Mouse (Mus musculus): ENCODE data around the gene Galm. TPM values are rescaled to one million over a fixed set of nuclear protein-coding genes. Genes with fewer than 3 reads are reported as not detected.

Gene Galm
- polyA plus RNA-seq, 1 experiment from 2014 or later, result 47.0 TPM

DNA sequence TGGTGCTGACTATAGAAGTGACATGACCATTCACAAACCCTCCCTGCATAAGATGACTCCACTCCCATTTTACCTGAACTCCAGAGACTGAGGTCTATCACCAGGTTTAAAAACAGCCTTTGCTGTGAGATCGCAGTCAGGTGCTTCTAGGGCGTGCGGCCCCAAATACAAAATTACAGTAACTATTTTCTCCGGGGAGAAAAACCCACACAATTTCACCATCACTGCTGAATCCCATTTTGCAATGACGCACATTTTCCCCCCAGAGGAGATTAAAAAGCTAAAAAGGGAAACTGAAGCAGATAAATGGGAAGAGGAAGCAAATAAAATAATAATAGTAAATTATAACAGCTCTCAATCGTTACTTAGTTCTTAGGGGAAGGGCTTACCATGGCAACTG, 27.4 kb upstream of the Galm start:
- no peak overlapping the region for H3K4me2 ChIP-seq (ENCODE audit: low read depth, low read length)
- WGBS (ENCODE audit: insufficient replicate concordance), result 61% methylated on average over 6 of the region's 6 CpGs

DNA sequence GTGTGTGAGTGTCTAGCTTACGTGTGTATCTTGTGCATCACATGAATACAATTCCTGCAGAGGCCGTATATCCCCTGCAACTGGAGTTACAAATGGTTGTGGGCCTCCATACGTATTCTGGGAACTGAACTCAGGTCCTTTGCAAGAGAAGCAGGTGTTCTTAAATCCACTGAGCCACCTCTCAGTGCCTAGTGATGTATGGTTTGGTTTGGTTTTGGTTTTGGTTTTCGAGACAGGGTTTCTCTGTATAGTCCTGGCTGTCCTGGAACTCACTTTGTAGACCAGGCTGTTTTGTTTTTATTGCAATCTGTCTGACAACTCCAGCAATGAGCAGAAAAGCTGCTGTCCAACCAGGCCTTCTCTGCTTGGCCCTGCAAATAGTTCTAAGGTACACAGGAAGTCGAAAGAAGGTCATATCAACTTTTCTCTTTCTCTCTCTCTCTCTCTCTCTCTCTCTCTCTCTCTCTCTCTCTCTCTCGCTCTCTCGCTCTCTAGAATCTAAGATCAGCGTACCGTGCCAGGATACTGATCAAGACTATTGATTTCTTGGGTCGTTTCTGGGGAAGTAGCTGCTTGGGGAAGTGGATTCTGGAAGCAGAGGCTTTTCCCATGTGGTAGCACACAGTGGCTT, 21.8 kb upstream of the Galm start:
- no peaks in the 10 kb centered on the region for H3K4me1 ChIP-seq (ENCODE audit: insufficient read depth)
- TF ChIP-seq CTCF (IDR thresholded peaks at IDR 0.05; ENCODE audit: low read depth), result no peak
- H3K4me3 ChIP-seq (ENCODE audit: low read depth, low read length), result no peak overlapping the region
- no peak overlapping the region for H3K27ac ChIP-seq (ENCODE audit: low read depth)
- 71% methylated on average over 10 of the region's 10 CpGs for WGBS (ENCODE audit: insufficient replicate concordance)
- no peak overlapping the region for H3K4me2 ChIP-seq (ENCODE audit: low read depth, low read length)
- H3K36me3 ChIP-seq (replicated peaks; ENCODE audit: insufficient read depth, low read length), result no peaks in the 10 kb centered on the region
- no peaks in the 10 kb centered on the region for H3K27me3 ChIP-seq (ENCODE audit: insufficient read depth, low read length)
- ATAC-seq (no peak), DNase-seq (no peak)
- no peaks in the 10 kb centered on the region for H3K9me3 ChIP-seq (ENCODE audit: low read length)
- no peak overlapping the region for H3K9ac ChIP-seq (replicated peaks)

More for the DNA sequence above, 27.4 kb upstream of the Galm start:
- Histone ChIP-seq H3K27ac (ENCODE audit: low read depth) (no peak overlapping the region), H3K4me1 (ENCODE audit: insufficient read depth) (peaks cover 6% of the 10 kb centered on the region; the same call in 1 of the 2 replicates), H3K9me3 (ENCODE audit: low read length) (no peaks in the 10 kb centered on the region), H3K36me3 (replicated peaks; ENCODE audit: insufficient read depth, low read length) (no peaks in the 10 kb centered on the region), H3K4me3 (ENCODE audit: low read depth, low read length) (no peak overlapping the region), H3K9ac (replicated peaks) (no peak overlapping the region), H3K27me3 (ENCODE audit: insufficient read depth, low read length) (no peaks in the 10 kb centered on the region)
- ATAC-seq (no peak), DNase-seq (no peak)
- no peak for TF ChIP-seq EP300 (IDR thresholded peaks at IDR 0.05; ENCODE audit: low read depth)
- no peak for TF ChIP-seq CTCF (IDR thresholded peaks at IDR 0.05; ENCODE audit: low read depth)

DNA sequence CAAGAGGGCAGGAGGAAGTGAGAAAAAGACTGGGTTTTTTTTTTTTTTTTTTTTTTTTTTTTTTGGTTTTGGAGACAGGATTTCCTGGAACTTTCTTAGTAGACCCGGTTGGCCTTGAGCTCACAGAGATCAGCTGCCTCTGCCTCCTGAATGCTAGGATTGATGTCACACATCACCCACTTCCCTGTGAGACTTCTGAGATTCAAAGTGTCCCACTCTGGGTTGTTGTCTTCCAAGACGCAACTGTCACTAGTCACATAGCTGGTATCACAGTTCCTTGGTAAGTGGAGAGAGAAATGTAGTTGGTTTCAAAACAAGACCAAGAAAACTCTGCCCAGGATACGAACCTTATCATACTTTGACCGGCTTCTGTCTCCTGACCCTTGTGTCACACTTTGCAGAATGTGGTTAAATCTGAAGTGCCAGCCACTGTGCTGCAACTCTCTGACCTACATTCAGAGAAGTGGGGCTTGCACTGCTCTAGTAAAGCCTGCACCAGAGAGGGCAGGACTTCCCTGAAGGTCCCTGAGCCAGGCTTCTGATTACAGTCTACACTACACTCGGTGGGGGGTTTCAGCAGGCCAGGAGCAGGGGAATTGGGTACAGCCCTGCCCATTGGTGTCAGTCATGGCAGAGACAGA, 14.5 kb upstream of the Galm start:
- no peak overlapping the region for H3K9ac ChIP-seq (replicated peaks)
- peak overlapping the region; percentile 45; the same call in 1 of the 2 replicates for H3K27ac ChIP-seq (ENCODE audit: low read depth)
- 33% methylated on average over 5 of the region's 5 CpGs for WGBS (ENCODE audit: insufficient replicate concordance)
- H3K36me3 ChIP-seq (replicated peaks; ENCODE audit: insufficient read depth, low read length), result no peaks in the 10 kb centered on the region
- TF ChIP-seq EP300 (IDR thresholded peaks at IDR 0.05; ENCODE audit: low read depth), result no peak
- TF ChIP-seq CTCF (IDR thresholded peaks at IDR 0.05; ENCODE audit: low read depth), result no peak
- H3K4me2 ChIP-seq (ENCODE audit: low read depth, low read length), result no peak overlapping the region
- no peak overlapping the region for H3K4me3 ChIP-seq (ENCODE audit: low read depth, low read length)
- H3K27me3 ChIP-seq (ENCODE audit: insufficient read depth, low read length), result no peaks in the 10 kb centered on the region
- ATAC-seq (peak; percentile 49; the same call in 1 of the 2 replicates), DNase-seq (no peak)
- no peaks in the 10 kb centered on the region for H3K4me1 ChIP-seq (ENCODE audit: insufficient read depth)
- H3K9me3 ChIP-seq (ENCODE audit: low read length), result no peaks in the 10 kb centered on the region

DNA sequence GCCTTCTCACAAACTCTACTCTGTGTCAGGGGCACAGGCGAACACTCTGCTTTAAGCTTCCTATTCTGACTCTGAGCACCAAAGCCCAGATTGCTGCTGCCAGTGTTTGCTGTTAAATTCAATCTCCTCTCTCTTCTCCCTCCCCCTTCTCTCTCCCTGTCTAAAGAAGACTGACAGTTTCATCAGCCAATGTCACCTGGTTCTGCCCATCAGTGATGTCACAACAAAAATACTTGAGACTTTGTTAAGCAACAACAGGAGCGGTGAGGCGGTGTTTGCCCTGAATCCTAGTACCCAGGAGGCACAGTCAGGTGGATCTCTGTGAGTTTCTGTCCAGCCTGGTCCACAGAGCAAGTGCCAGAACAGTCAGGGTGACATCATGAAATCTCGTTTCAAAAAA, 13.8 kb upstream of the Galm start:
- WGBS (ENCODE audit: insufficient replicate concordance), result 82% methylated on average over 4 of the region's 4 CpGs
- no peak overlapping the region for H3K9ac ChIP-seq (replicated peaks)
- no peaks in the 10 kb centered on the region for H3K36me3 ChIP-seq (replicated peaks; ENCODE audit: insufficient read depth, low read length)
- no peak overlapping the region for H3K4me3 ChIP-seq (ENCODE audit: low read depth, low read length)
- no peaks in the 10 kb centered on the region for H3K4me1 ChIP-seq (ENCODE audit: insufficient read depth)
- DNase-seq, result no peak
- no peaks in the 10 kb centered on the region for H3K27me3 ChIP-seq (ENCODE audit: insufficient read depth, low read length)
- H3K4me2 ChIP-seq (ENCODE audit: low read depth, low read length), result no peak overlapping the region
- TF ChIP-seq CTCF (IDR thresholded peaks at IDR 0.05; ENCODE audit: low read depth), result no peak
- TF ChIP-seq EP300 (IDR thresholded peaks at IDR 0.05; ENCODE audit: low read depth), result no peak
- peak overlapping the region; percentile 45 for H3K27ac ChIP-seq (ENCODE audit: low read depth)
- peak; percentile 40 for ATAC-seq
- no peaks in the 10 kb centered on the region for H3K9me3 ChIP-seq (ENCODE audit: low read length)

DNA sequence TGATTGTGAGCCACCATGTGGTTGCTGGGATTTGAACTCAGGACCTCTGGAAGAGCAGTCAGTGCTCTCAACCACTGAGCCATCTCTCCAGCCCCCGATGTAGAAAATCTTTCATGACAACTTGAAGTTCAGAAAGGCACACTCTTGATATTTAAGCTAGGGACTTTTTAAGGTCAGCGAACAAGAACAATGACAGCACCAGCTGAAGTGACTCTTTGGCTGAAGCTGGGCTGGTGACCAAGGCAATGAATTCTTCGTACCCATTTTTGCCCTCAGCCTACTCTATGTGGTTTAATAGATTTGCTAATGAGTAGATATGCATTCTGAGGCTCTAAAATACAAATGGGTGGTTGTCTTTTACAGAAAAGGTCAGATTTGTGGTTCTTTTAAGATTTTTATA, 6.9 kb upstream of the Galm start:
- TF ChIP-seq CTCF (IDR thresholded peaks at IDR 0.05; ENCODE audit: low read depth) (no peak), EP300 (IDR thresholded peaks at IDR 0.05; ENCODE audit: low read depth) (no peak)
- Histone ChIP-seq H3K27ac (ENCODE audit: low read depth) (no peak overlapping the region), H3K4me1 (ENCODE audit: insufficient read depth) (no peaks in the 10 kb centered on the region), H3K9me3 (ENCODE audit: low read length) (no peaks in the 10 kb centered on the region), H3K4me2 (ENCODE audit: low read depth, low read length) (no peak overlapping the region), H3K9ac (replicated peaks) (no peak overlapping the region), H3K27me3 (ENCODE audit: insufficient read depth, low read length) (no peaks in the 10 kb centered on the region), H3K36me3 (replicated peaks; ENCODE audit: insufficient read depth, low read length) (no peaks in the 10 kb centered on the region), H3K4me3 (ENCODE audit: low read depth, low read length) (no peak overlapping the region)
- ATAC-seq (no peak), DNase-seq (no peak)
- WGBS (ENCODE audit: insufficient replicate concordance), result 81% methylated on average over 3 of the region's 3 CpGs

DNA sequence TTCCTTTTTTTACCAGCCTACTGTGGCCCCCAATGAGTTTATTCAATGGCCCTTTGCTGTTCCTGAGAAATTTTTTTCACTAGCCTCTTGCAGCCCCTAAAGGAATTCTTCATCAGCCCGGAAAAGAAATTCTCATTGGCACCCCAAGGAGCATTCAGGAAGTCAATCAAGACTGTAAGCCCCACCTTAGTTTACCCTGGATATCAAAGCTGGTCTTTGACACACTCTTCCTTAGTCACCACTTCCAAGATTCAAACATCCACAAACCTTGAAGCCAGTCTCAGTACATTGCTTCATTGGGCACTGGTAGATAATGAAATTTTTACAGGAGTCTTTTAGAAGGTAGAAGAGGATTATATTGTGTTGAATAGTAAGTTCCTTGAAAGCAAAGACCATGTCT, 5.4 kb upstream of the Galm start:
- no peaks in the 10 kb centered on the region for H3K36me3 ChIP-seq (replicated peaks; ENCODE audit: insufficient read depth, low read length)
- WGBS (ENCODE audit: insufficient replicate concordance), result 70% methylated on average over 1 of the region's 1 CpGs
- no peak overlapping the region for H3K4me3 ChIP-seq (ENCODE audit: low read depth, low read length)
- no peaks in the 10 kb centered on the region for H3K4me1 ChIP-seq (ENCODE audit: insufficient read depth)
- no peak overlapping the region for H3K9ac ChIP-seq (replicated peaks)
- no peak overlapping the region for H3K4me2 ChIP-seq (ENCODE audit: low read depth, low read length)
- no peak for TF ChIP-seq CTCF (IDR thresholded peaks at IDR 0.05; ENCODE audit: low read depth)
- no peak for TF ChIP-seq EP300 (IDR thresholded peaks at IDR 0.05; ENCODE audit: low read depth)
- no peak overlapping the region for H3K27ac ChIP-seq (ENCODE audit: low read depth)
- no peak for ATAC-seq
- DNase-seq, result no peak
- H3K27me3 ChIP-seq (ENCODE audit: insufficient read depth, low read length), result no peaks in the 10 kb centered on the region
- no peaks in the 10 kb centered on the region for H3K9me3 ChIP-seq (ENCODE audit: low read length)
